Mouse (Mus musculus) stomach, embryonic 16.5 days (tissue): ENCODE data around the gene Sbsn. TPM values are rescaled to one million over a fixed set of nuclear protein-coding genes. Genes with fewer than 3 reads are reported as not detected.

Experiments
- ATAC-seq: fragments of 200-750 bp; cut with Nextera tagmentation; 2 replicates; pipeline ENCODE4 v1.8.0; 2017; ENCODE audit warnings: moderate number of reproducible peaks, moderate TSS enrichment; ENCODE audit not compliant: insufficient read depth, low FRiP score
- H3K27ac ChIP-seq: fragments of 300-500 bp; sonication (generic); 2 replicates; pipeline ENCODE4 v1.5.1; 2014; ENCODE audit warnings: low read length
- H3K27me3 ChIP-seq: fragments of 300-500 bp; sonication (generic); 2 replicates; pipeline ENCODE4 v1.6.1; 2014; ENCODE audit warnings: low read length, control low read depth, mixed read lengths; ENCODE audit not compliant: control insufficient read depth, insufficient read depth
- H3K36me3 ChIP-seq: fragments of 300-500 bp; sonication (generic); 2 replicates; pipeline ENCODE4 v1.6.1; 2014; ENCODE audit warnings: low read length; ENCODE audit not compliant: control insufficient read depth, insufficient read depth
- H3K4me1 ChIP-seq: fragments of 300-500 bp; sonication (generic); 2 replicates; pipeline ENCODE4 v1.6.1; 2014; ENCODE audit warnings: low read length, control low read depth, mixed read lengths; ENCODE audit not compliant: control insufficient read depth, insufficient read depth
- H3K4me2 ChIP-seq: fragments of 300-500 bp; sonication (generic); 2 replicates; pipeline ENCODE4 v1.6.1; 2014; ENCODE audit warnings: low read depth, low read length, mixed read lengths
- H3K4me3 ChIP-seq: fragments of 300-500 bp; sonication (generic); replicated peaks from 2 replicates; pipeline ENCODE4 v1.5.1; 2014; ENCODE audit warnings: mild to moderate bottlenecking, low read length
- H3K9ac ChIP-seq: fragments of 300-500 bp; sonication (generic); 2 replicates; pipeline ENCODE4 v1.6.1; 2014; ENCODE audit warnings: low read length
- H3K9me3 ChIP-seq: fragments of 300-500 bp; sonication (generic); replicated peaks from 2 replicates; pipeline ENCODE4 v1.6.1; 2016; ENCODE audit warnings: low read length, control low read depth; ENCODE audit not compliant: control insufficient read depth
- WGBS: fragments of 180-500 bp; shearing (Covaris S2); extraction: QIAGEN DNeasy Blood & Tissue Kit; methylation state at CpG from one replicate; pipeline ENCODE4 v1.1.7; 2014; 5-methylcytosine and 5-hydroxymethylcytosine counted together
- polyA plus RNA-seq: library from polyadenylated mRNA; unstranded; fragments of >200 nt; fragmentation: Nextera tagmentation; extraction: Ambion mirVana; gene quantifications from 2 replicates; pipeline ENCODE4 v1.2.1, GENCODE M21; 2015

The Sbsn gene
- polyA plus RNA-seq, 1 experiment from 2014 or later: 62.5 TPM

DNA sequence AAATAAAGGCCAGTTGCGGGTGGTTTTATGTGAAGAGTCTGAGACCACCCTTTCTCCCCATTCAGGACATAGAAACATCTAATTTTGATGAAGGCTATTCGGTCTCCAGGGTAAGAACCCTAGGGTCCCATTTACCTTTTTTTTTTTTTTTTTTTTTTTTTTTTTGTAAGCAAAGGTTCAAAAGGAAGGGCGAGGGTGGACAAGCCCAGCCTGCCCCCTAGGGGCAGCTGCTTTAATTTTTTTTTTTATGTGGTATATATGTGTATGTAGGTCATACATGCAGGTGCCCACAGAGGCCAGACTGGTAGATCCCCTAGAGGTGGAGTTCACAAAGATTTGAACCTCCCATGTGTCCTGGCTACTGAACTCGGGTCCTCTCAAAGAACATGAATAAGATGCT, 15.1 kb downstream of the Sbsn start:
- no peak overlapping the region for H3K9ac ChIP-seq
- WGBS: 91% methylated on average over 4 of the region's 4 CpGs
- H3K36me3 ChIP-seq: no peaks in the 10 kb centered on the region
- H3K4me2 ChIP-seq: no peak overlapping the region
- no peaks in the 10 kb centered on the region for H3K9me3 ChIP-seq
- no peak overlapping the region for H3K4me3 ChIP-seq
- no peak overlapping the region for H3K27ac ChIP-seq
- no peaks in the 10 kb centered on the region for H3K4me1 ChIP-seq
- no peaks in the 10 kb centered on the region for H3K27me3 ChIP-seq
- ATAC-seq: no peak

DNA sequence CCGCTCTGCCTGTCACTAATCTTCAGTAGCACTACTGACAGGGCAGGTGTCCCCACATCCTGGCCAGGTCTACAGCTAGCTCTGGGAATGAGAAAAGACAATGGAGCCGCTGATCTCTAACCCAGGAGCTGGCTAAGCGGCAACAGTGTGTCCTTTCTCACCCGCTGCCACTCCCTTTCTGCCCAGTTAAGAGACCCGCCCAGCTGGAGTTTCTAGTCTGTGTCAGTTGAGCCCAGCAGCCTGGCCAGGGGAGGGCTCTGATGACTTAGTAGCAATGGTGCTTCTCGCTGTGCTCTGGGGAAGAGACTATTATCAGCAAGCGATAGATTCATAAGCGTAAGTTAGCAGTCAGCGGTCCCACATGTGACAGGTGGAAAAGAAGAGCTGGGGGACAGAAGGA, 18.0 kb downstream of the Sbsn start:
- peak overlapping the region; percentile 28 for H3K27ac ChIP-seq
- H3K4me3 ChIP-seq: no peak overlapping the region
- no peaks in the 10 kb centered on the region for H3K27me3 ChIP-seq
- no peaks in the 10 kb centered on the region for H3K9me3 ChIP-seq
- 23% methylated on average over 9 of the region's 9 CpGs for WGBS
- H3K36me3 ChIP-seq: no peaks in the 10 kb centered on the region
- peak; percentile 77 for ATAC-seq
- 0 out of 2 replicates have a peak overlapping the region, but pooled peaks have one; percentile 12 for H3K9ac ChIP-seq
- no peaks in the 10 kb centered on the region for H3K4me1 ChIP-seq
- no peak overlapping the region for H3K4me2 ChIP-seq

DNA sequence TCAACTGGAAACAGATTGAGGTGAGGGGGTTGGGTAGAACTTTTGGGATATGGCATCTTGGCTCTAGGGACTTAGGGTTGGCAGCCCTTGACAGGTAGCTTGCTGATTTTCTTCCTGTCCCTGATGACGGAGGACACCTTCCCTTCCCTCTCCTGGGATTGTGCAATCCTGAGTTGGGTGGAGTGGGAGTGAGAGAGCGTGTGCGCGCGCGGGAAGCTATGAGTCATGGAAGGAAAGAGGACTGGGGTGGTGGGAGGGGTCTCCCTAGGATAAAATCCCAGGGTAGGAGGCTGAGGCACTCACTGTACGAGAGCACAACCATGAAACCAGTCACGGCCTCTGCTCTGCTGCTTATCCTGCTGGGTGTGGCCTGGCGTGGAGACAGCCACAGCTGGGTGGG, 24.8 kb downstream of the Sbsn start:
- Histone ChIP-seq H3K36me3 (no peaks in the 10 kb centered on the region), H3K4me2 (no peak overlapping the region), H3K27me3 (no peaks in the 10 kb centered on the region), H3K4me3 (no peak overlapping the region; the same call in 1 of the 2 replicates), H3K9ac (peak overlapping the region; percentile 4; the same call in 1 of the 2 replicates), H3K27ac (no peak overlapping the region; the same call in none of the 2 replicates), H3K4me1 (no peaks in the 10 kb centered on the region), H3K9me3 (no peaks in the 10 kb centered on the region)
- peak; percentile 59; the same call in 1 of the 2 replicates for ATAC-seq
- WGBS: 68% methylated on average over 9 of the region's 9 CpGs

DNA sequence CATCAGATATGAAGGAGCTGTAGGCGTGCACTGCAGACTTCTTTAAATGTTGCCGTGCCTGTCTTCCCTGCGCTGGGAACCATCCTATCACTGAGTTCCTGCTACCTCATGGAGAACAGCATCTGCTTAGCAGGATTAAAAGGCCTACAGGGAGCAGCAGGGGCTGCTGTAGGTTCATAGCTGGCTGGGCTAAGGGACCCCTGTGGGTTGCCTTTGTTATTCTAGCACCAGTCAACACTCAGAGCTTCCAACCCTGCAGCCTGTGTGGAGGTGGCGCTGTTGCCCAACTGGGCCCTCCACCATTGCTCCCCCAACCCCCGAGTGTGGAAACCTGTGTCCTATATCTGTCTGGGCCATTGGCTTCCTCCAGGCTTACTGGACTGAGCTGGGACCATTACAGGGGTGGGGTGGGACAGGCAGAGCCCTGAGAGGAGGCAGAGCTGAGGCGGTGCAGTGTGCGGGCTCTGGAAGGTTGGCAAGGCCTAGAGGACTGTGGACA, 25.9 kb downstream of the Sbsn start:
- Histone ChIP-seq H3K9me3 (no peaks in the 10 kb centered on the region), H3K27me3 (no peaks in the 10 kb centered on the region), H3K9ac (no peak overlapping the region), H3K27ac (no peak overlapping the region), H3K4me2 (peak overlapping the region; percentile 33; the same call in 1 of the 2 replicates), H3K4me3 (peak overlapping the region; percentile 13), H3K36me3 (no peaks in the 10 kb centered on the region), H3K4me1 (no peaks in the 10 kb centered on the region)
- 62% methylated on average over 7 of the region's 7 CpGs for WGBS
- ATAC-seq: no peak

DNA sequence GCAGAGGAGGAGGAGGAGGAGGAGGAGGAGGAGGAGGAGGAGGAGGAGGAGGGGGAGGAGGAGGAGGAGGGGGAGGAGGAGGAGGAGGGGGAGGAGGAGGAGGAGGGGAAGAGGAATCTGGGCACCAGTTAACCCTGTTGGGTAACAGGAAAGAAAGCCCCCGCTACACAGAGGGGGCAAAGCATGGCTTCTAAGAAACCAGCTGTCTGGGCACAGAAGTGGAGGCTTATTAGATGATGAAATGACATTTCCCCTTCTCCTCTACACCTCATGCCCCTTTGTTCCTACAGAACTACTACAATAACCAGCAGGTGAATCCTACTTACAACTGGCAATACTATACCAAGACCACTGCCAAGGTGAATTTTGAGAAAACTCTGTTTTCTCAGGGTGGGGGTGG, 26.6 kb downstream of the Sbsn start:
- Histone ChIP-seq H3K27ac (no peak overlapping the region), H3K4me2 (no peak overlapping the region), H3K4me3 (no peak overlapping the region), H3K27me3 (no peaks in the 10 kb centered on the region), H3K36me3 (no peaks in the 10 kb centered on the region), H3K4me1 (no peaks in the 10 kb centered on the region), H3K9me3 (no peaks in the 10 kb centered on the region), H3K9ac (no peak overlapping the region; the same call in 1 of the 2 replicates)
- WGBS: 81% methylated on average over 1 of the region's 1 CpGs
- no peak for ATAC-seq

DNA sequence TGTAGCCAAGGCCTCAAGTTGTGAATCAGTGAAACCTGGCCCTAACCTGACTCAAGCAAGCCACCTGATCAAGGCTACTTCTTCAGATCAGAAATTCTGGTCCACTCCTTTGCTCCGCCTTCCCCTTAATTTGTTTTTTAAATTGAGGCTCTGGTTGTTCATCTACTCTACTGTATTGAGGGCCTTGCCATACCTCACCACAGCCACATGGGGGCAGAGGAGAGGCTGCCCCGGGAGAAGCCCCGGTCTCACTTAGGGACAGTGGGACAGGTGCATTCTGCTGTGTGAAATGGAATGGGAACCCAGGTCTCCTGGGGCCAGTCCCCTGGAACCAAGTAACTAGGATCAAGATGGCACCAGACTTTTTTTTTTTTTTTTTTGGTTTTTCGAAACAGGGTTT, 30.5 kb downstream of the Sbsn start:
- Histone ChIP-seq H3K4me3 (no peak overlapping the region), H3K4me2 (no peak overlapping the region), H3K36me3 (no peaks in the 10 kb centered on the region), H3K9me3 (no peaks in the 10 kb centered on the region), H3K27ac (no peak overlapping the region), H3K27me3 (no peaks in the 10 kb centered on the region), H3K9ac (no peak overlapping the region), H3K4me1 (no peaks in the 10 kb centered on the region)
- no peak for ATAC-seq
- WGBS: 74% methylated on average over 4 of the region's 4 CpGs

DNA sequence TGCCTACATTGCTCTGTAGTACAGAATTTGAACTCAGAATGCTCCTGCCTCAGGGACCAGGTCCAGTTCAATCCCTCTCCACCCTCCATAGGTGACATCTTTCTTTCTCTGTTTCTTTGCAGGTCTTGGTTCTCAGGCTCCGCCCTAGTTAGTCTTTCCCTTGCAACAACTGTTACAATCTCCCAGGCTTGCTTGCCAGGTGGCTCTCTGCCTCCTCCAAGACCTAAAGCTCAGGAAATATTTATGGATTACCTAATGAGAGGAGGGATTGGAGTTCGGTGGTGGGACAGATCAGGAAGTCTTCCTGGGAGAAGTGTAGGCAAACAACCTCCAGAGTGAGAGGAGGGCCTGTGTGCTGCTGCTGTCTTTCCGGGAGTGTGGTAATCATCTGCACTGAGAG, 31.4 kb downstream of the Sbsn start:
- Histone ChIP-seq H3K4me3 (no peak overlapping the region), H3K27me3 (no peaks in the 10 kb centered on the region), H3K4me1 (no peaks in the 10 kb centered on the region), H3K4me2 (no peak overlapping the region), H3K9ac (no peak overlapping the region), H3K9me3 (no peaks in the 10 kb centered on the region), H3K36me3 (no peaks in the 10 kb centered on the region), H3K27ac (no peak overlapping the region)
- ATAC-seq: no peak
- WGBS: 57% methylated on average over 3 of the region's 3 CpGs

DNA sequence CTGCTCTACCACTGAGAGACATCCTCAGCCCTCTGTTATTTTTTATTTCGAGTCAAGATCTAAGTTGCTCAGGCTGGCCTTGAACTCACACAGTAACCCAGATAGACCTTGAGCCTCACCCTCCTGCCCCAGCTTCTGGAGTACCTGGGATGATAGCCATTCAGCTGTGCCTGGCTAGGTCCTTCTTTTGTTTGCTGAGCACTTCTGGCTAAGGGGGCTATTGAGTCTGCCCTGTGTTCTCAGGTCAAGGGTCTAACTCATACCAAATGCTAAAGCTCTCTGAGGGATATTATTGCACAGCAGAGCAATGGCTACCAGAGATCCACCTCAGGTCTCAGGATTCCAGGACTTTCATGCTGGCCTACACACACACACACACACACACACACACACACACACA, 33.9 kb downstream of the Sbsn start:
- H3K4me2 ChIP-seq: no peak overlapping the region
- H3K27ac ChIP-seq: no peak overlapping the region
- H3K9me3 ChIP-seq: no peaks in the 10 kb centered on the region
- no peaks in the 10 kb centered on the region for H3K27me3 ChIP-seq
- H3K9ac ChIP-seq: no peak overlapping the region
- 69% methylated on average over 1 of the region's 1 CpGs for WGBS
- ATAC-seq: no peak
- H3K4me1 ChIP-seq: no peaks in the 10 kb centered on the region
- H3K4me3 ChIP-seq: no peak overlapping the region
- H3K36me3 ChIP-seq: no peaks in the 10 kb centered on the region

DNA sequence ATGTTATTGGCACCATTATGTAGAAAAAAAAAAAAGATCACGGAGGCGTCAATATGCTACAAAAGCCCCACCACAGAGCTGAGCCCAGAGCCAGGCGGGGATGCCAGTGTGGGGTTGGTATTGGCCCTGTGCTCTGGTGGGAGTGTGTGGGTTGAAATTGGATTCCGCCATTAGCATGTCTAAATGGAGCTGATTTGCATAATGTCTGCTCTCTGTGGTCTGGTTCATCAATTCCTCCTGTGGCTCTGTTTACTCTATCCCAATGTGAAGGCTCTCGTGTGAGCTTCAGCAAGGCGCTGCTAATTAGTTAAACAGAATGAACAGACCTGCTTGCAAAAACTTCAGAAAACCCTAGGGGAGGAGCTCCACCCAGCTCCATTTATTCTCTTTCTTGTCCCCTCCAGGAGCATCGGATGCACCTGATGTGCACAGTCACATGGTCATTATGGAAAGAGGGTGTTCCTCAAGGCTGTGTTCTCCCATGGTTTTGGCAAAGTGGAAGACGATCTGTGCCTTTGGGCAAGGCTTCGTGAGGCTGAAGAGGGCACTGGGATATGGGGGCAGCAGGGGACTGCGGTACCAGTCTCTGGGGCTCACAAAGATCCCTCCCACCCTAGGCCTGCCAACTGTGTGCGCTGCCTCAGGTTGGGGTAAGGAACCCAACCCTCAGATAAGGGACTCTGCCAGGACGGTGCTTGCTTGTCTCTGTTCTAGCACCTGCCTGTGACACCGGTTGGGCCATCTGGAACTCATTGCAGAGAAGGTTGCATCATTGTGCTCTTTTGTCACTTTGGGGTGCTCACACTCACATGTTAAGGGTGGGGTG, 34.7 kb downstream of the Sbsn start:
- H3K27me3 ChIP-seq: no peaks in the 10 kb centered on the region
- ATAC-seq: no peak
- H3K4me1 ChIP-seq: no peaks in the 10 kb centered on the region
- H3K27ac ChIP-seq: no peak overlapping the region
- WGBS: 66% methylated on average over 13 of the region's 13 CpGs
- no peak overlapping the region for H3K4me2 ChIP-seq
- H3K4me3 ChIP-seq: no peak overlapping the region
- H3K9me3 ChIP-seq: no peaks in the 10 kb centered on the region
- no peaks in the 10 kb centered on the region for H3K36me3 ChIP-seq
- H3K9ac ChIP-seq: no peak overlapping the region
